Mouse (Mus musculus) limb, embryonic 14.5 days (tissue): ENCODE measurements at regions not wholly inside any gene's neighbourhood (a gene's known extent, or its start where the extent isn't known, plus 50 kb on each side); places are given as distances from the start of the nearest gene placed in this dataset.

Experiments used
- ATAC-seq: fragments of 200-750 bp; cut with Nextera tagmentation; 2 replicates; pipeline ENCODE4 v1.8.0; 2017; ENCODE audit warnings: low read depth, moderate number of reproducible peaks, moderate TSS enrichment; ENCODE audit not compliant: low FRiP score
- DNase-seq: peaks from one replicate; pipeline ENCODE4 v3.0.0-alpha.2; 2015; ENCODE audit warnings: low spot score
- H3K27ac ChIP-seq: fragments of 300-500 bp; sonication (generic); replicated peaks from 2 replicates; pipeline ENCODE4 v1.5.1; 2014; ENCODE audit warnings: low read depth, mild to moderate bottlenecking, low read length, moderate library complexity, mixed read lengths
- H3K27me3 ChIP-seq: fragments of 300-500 bp; sonication (generic); 2 replicates; pipeline ENCODE4 v1.6.1; 2014; ENCODE audit warnings: low read length, mixed read lengths; ENCODE audit not compliant: control insufficient read depth, insufficient read depth
- H3K36me3 ChIP-seq: fragments of 300-500 bp; sonication (generic); 2 replicates; pipeline ENCODE4 v1.6.1; 2014; ENCODE audit warnings: mild to moderate bottlenecking, low read length, moderate library complexity, mixed read lengths; ENCODE audit not compliant: control insufficient read depth, insufficient read depth
- H3K4me1 ChIP-seq: fragments of 300-500 bp; sonication (generic); 2 replicates; pipeline ENCODE4 v1.6.1; 2014; ENCODE audit warnings: antibody characterized with exemption, low read length, mixed read lengths; ENCODE audit not compliant: control insufficient read depth, insufficient read depth
- H3K4me2 ChIP-seq: fragments of 300-500 bp; sonication (generic); replicated peaks from 2 replicates; pipeline ENCODE4 v1.6.1; 2014; ENCODE audit warnings: low read depth, mild to moderate bottlenecking, low read length, moderate library complexity; ENCODE audit not compliant: severe bottlenecking
- H3K4me3 ChIP-seq: fragments of 300-500 bp; sonication (generic); replicated peaks from 2 replicates; pipeline ENCODE4 v1.5.1; 2014; ENCODE audit warnings: low read length
- H3K9ac ChIP-seq: fragments of 300-500 bp; sonication (generic); 2 replicates; pipeline ENCODE4 v1.6.1; 2014; ENCODE audit warnings: mild to moderate bottlenecking, low read depth, low read length, moderate library complexity; ENCODE audit not compliant: severe bottlenecking
- H3K9me3 ChIP-seq: fragments of 300-500 bp; sonication (generic); 2 replicates; pipeline ENCODE4 v1.6.1; 2016; ENCODE audit warnings: low read length; ENCODE audit not compliant: control insufficient read depth
- POLR2A ChIP-seq: fragments of 200-500 bp; IDR thresholded peaks from 2 replicates; pipeline ENCODE4 v1.8.0; 2012; ENCODE audit warnings: inconsistent platforms, mild to moderate bottlenecking, moderate library complexity, borderline replicate concordance; ENCODE audit not compliant: insufficient read depth, insufficient read length; ENCODE audit errors: extremely low read depth
- WGBS: fragments of 180-500 bp; shearing (Covaris S2); extraction: QIAGEN DNeasy Blood & Tissue Kit; methylation state at CpG from one replicate; pipeline ENCODE4 v1.1.7; 2014; 5-methylcytosine and 5-hydroxymethylcytosine counted together

- no peaks in the 10 kb centered on the region for H3K4me1 ChIP-seq
- H3K4me3 ChIP-seq, result no peak overlapping the region
- no peaks in the 10 kb centered on the region for H3K36me3 ChIP-seq
- no peak overlapping the region for H3K9ac ChIP-seq
- no peak for DNase-seq
- H3K9me3 ChIP-seq, result no peaks in the 10 kb centered on the region
- ATAC-seq, result no peak
- TF ChIP-seq POLR2A, result no peak
- no peaks in the 10 kb centered on the region for H3K27me3 ChIP-seq
- H3K4me2 ChIP-seq, result no peak overlapping the region
- H3K27ac ChIP-seq, result no peak overlapping the region
- WGBS, result 76% methylated on average over 7 of the region's 7 CpGs
Measured at GRCm38 (mm10) chr6:100347481-100347880, 60.2 kb upstream of the Rybp start.

GRCm38 (mm10) chr6:100345073-100345472 is 57.8 kb upstream of the Rybp start:
- 77% methylated on average over 3 of the region's 3 CpGs for WGBS
- DNase-seq (no peak), ATAC-seq (no peak)
- no peak overlapping the region for H3K4me3 ChIP-seq
- H3K9ac ChIP-seq, result no peak overlapping the region
- H3K36me3 ChIP-seq, result no peaks in the 10 kb centered on the region
- no peak overlapping the region for H3K27ac ChIP-seq
- no peaks in the 10 kb centered on the region for H3K9me3 ChIP-seq
- no peak overlapping the region for H3K4me2 ChIP-seq
- no peaks in the 10 kb centered on the region for H3K4me1 ChIP-seq
- no peak for TF ChIP-seq POLR2A
- no peaks in the 10 kb centered on the region for H3K27me3 ChIP-seq

DNA sequence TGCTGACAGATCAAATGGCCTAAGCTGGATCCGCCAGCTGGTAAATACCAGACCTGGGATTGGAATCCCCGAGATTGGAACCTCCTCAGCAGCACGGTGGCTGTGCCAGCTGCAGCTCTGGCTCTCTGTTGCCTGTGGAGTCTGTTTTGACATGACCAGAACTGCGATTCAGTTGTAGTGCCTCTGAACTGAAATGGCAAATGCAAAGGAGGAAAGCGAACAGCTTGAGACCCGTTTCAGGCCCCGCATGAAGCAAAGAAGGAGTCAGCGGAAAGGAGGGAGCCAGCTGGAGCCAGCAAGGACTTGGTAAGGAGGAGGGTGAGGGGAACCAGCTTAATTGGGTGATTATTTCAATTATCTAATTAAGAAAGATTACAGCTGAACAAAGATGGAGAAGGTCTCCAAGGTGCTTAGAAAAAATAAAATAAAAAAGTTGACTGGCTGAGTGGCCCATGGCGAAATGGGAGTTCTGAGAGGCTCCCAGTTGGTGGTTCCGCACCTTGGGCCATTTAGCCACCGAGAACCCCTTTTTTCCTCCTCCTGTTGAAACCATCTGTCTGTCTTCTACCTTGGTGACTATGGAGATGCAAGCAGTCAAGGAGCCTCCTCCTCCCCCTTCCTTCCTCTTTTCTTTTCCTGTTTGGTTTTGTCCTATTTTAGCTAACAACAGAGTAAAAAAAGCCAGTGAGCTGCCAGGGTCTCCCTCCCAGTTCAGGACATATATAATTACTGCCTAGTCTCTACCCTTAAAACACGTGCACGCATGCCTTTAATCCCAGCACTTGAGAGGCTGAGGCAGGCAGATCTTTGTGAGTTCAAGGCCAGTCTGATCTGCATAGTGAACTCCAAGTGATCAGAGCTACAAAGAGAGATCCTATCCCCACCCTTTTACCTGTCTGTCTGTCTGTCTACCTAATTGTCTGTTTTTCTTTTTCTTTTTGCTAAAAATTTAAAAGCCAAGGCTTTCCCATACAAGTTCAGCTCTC is 54.3 kb upstream of the Rybp start:
- no peak for DNase-seq
- Histone ChIP-seq H3K9me3 (no peaks in the 10 kb centered on the region), H3K4me2 (no peak overlapping the region), H3K4me1 (peaks cover 5% of the 10 kb centered on the region), H3K36me3 (no peaks in the 10 kb centered on the region), H3K27me3 (no peaks in the 10 kb centered on the region), H3K27ac (no peak overlapping the region), H3K9ac (no peak overlapping the region), H3K4me3 (no peak overlapping the region)
- TF ChIP-seq POLR2A, result no peak
- 49% methylated on average over 13 of the region's 13 CpGs for WGBS
- ATAC-seq, result no peak

- no peak overlapping the region for H3K4me3 ChIP-seq
- no peaks in the 10 kb centered on the region for H3K9me3 ChIP-seq
- no peaks in the 10 kb centered on the region for H3K27me3 ChIP-seq
- H3K36me3 ChIP-seq, result no peaks in the 10 kb centered on the region
- peaks cover 15% of the 10 kb centered on the region for H3K4me1 ChIP-seq
- no peak overlapping the region for H3K27ac ChIP-seq
- no peak for TF ChIP-seq POLR2A
- no peak for DNase-seq
- 93% methylated on average over 4 of the region's 4 CpGs for WGBS
- no peak overlapping the region for H3K9ac ChIP-seq
- H3K4me2 ChIP-seq, result no peak overlapping the region
- ATAC-seq, result no peak
Measured at GRCm38 (mm10) chr6:100338291-100338690, 51.0 kb upstream of the Rybp start.
